Mouse (Mus musculus) heart, postnatal 0 days (tissue): ENCODE results near the gene Vrk3.

ENCODE experiments used
- CTCF ChIP-seq: IDR thresholded peaks from 2 replicates; pipeline ENCODE4 v1.5.1; 2016; ENCODE audit warnings: antibody characterized with exemption, control low read depth, low read depth
- EP300 ChIP-seq: IDR thresholded peaks from 2 replicates; pipeline ENCODE4 v1.6.1; 2016; ENCODE audit warnings: antibody characterized with exemption, low read depth

DNA sequence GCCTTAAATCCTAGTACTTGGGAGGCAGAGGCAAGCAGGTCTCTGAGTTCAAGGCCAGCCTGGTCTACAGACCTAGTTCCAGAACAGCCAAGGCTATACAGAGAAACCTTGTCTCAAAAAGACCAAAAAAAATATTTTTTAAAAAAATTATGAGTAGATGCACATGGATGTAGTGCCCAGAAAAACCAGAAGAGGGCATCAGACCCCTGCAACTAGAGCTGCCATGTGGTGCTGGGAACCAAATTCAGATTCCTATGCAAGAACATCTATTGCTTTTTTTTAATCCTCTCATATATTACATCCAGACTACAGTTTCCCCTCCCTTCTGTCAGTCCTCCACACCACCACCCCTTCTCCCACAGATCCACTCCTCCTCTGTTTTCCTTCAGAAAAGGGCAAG lies 41.9 kb upstream of the Vrk3 start:
- TF ChIP-seq CTCF (no peak), EP300 (no peak)
